ENCODE assay signal across 8 mouse cellular contexts in genomic region chrX:48284386-48285005, GRCm38 (mm10). TPM values are rescaled to one million over a fixed set of nuclear protein-coding genes. Genes with fewer than 3 reads are reported as not detected.
DNase-seq lines count a peak whose midpoint lies in the region; ATAC-seq and TF ChIP-seq lines count a peak whose summit lies in the region.

No protein-coding gene starts in this region.

- no peak for TF ChIP-seq EP300 in ES-Bruce4 (IDR thresholded peaks at IDR 0.05; ENCODE audit: insufficient read depth, low read depth, low read length)

- WGBS in forebrain, embryonic 12.5 days, result 23% methylated on average over 27 of the region's 37 CpGs
- 27% methylated on average over 37 of the region's 37 CpGs for WGBS in lung, adult 2 months

- no peak for TF ChIP-seq CTCF in ES-Bruce4 (IDR thresholded peaks at IDR 0.05; ENCODE audit: low read depth, low read length)
- no peak for TF ChIP-seq CTCF in lung, adult 2 months (IDR thresholded peaks at IDR 0.05; ENCODE audit: insufficient read depth, low read length)

- H3K4me2 ChIP-seq in forebrain, embryonic 12.5 days, result peak overlapping the region; percentile 56

- no peaks in the 10 kb centered on the region for H3K27me3 ChIP-seq in ES-Bruce4 (ENCODE audit: control insufficient read depth, insufficient read depth, low read length, poor library complexity, severe bottlenecking)
- H3K27me3 ChIP-seq in forebrain, embryonic 12.5 days, result peaks cover 3% of the 10 kb centered on the region; the same call in 1 of the 2 replicates

- H3K36me3 ChIP-seq in ES-Bruce4 (ENCODE audit: control insufficient read depth, insufficient read depth, low read length, poor library complexity, severe bottlenecking), result peaks cover 6% of the 10 kb centered on the region
- H3K36me3 ChIP-seq in forebrain, embryonic 12.5 days (replicated peaks), result peaks cover 9% of the 10 kb centered on the region; the same call in 1 of the 2 replicates

- peak overlapping the region; percentile 87 for H3K9ac ChIP-seq in ES-Bruce4 (ENCODE audit: low read depth, poor library complexity, severe bottlenecking)
- peak overlapping the region; percentile 55; the same call in 1 of the 2 replicates for H3K9ac ChIP-seq in forebrain, embryonic 12.5 days

- H3K9me3 ChIP-seq in ES-Bruce4 (replicated peaks; ENCODE audit: control insufficient read depth, insufficient read depth, low read length, poor library complexity, severe bottlenecking), result no peaks in the 10 kb centered on the region
- H3K9me3 ChIP-seq in forebrain, embryonic 12.5 days, result no peaks in the 10 kb centered on the region

- H3K4me3 ChIP-seq in ES-Bruce4 (ENCODE audit: low read depth, low read length), result peak overlapping the region; percentile 98
- peak overlapping the region; percentile 90 for H3K4me3 ChIP-seq in brown adipose tissue, adult 24 weeks (ENCODE audit: insufficient read depth, low read depth, low read length)
- peak overlapping the region; percentile 46 for H3K4me3 ChIP-seq in forebrain, embryonic 12.5 days (replicated peaks)
- H3K4me3 ChIP-seq in lung, adult 2 months (replicated peaks; ENCODE audit: extremely low read depth, low read depth, low read length), result peak overlapping the region; percentile 99

- H3K4me1 ChIP-seq in ES-Bruce4 (ENCODE audit: control insufficient read depth, insufficient read depth, low read length), result peaks cover 2% of the 10 kb centered on the region
- no peaks in the 10 kb centered on the region for H3K4me1 ChIP-seq in brown adipose tissue, adult 24 weeks (ENCODE audit: control insufficient read depth, insufficient read depth, insufficient read length, low read length)
- H3K4me1 ChIP-seq in forebrain, embryonic 12.5 days, result peaks cover 3% of the 10 kb centered on the region; the same call in 1 of the 2 replicates
- no peaks in the 10 kb centered on the region for H3K4me1 ChIP-seq in lung, adult 2 months (ENCODE audit: control insufficient read depth, insufficient read depth, low read length)

- TF ChIP-seq POLR2A in ES-Bruce4 (IDR thresholded peaks at IDR 0.05; ENCODE audit: insufficient read depth, low read length), result no peak
- no peak; the same call in 1 of the 2 replicates for TF ChIP-seq POLR2A in lung, adult 2 months (IDR thresholded peaks at IDR 0.05; ENCODE audit: borderline replicate concordance, extremely low read depth, low read depth, low read length)

- peak; percentile 76 to 81 for DNase-seq in heart, postnatal 14 days
- peak; percentile 50 to 76 for DNase-seq in layer of hippocampus, adult 18-20 months (ENCODE audit: low spot score in 2 of 2)
- DNase-seq in lung, adult 2 months, result no peak
- DNase-seq in thymus, postnatal 10 days (ENCODE audit: low spot score in 2 of 2), result peak; percentile 67 to 79

- peak; percentile 88 for ATAC-seq in forebrain, embryonic 12.5 days (ENCODE audit: low FRiP score)
- peak; percentile 75 for ATAC-seq in neutrophil, adult 5-6 weeks (ENCODE audit: extremely low read depth, insufficient number of reproducible peaks, low FRiP score, poor library complexity, severe bottlenecking)

- no peak overlapping the region for H3K27ac ChIP-seq in ES-Bruce4 (ENCODE audit: insufficient read depth, low read length)
- H3K27ac ChIP-seq in brown adipose tissue, adult 24 weeks (replicated peaks; ENCODE audit: low read depth, low read length), result peak overlapping the region; percentile 99
- peak overlapping the region; percentile 92 for H3K27ac ChIP-seq in forebrain, embryonic 12.5 days

- intact Hi-C loops in heart, postnatal 14 days (cut with DNase I), result loop anchor here (5.0 kb wide), 1 partner anchor 58 kb away; the partner anchor contains the start of gene Bcorl1

RNA-seq across cellular contexts. Expression of gene Utp14a, which starts 27.8 kb away (rescaled TPM):
- polyA plus RNA-seq in ES-Bruce4 (2011; ENCODE audit: insufficient read depth, insufficient read length, low read depth, missing spikeins), result 61.6 and 62.7 TPM in 2 replicates
- polyA plus RNA-seq in brown adipose tissue, adult 24 weeks (2012; ENCODE audit: insufficient read depth, insufficient read length, missing spikeins), result 5.1 and 5.6 TPM in 2 replicates
- 24.6 and 25.1 TPM in 2 replicates for polyA plus RNA-seq in forebrain, embryonic 12.5 days (2016; fragmentation: Nextera tagmentation; extraction: Ambion mirVana)
- total RNA-seq in heart, postnatal 14 days (2021), result 10 to 100 TPM; 14.0 to 16.4 TPM
- 10 to 100 TPM; 17.1 to 18.8 TPM for total RNA-seq in layer of hippocampus, adult 18-20 months (2021)
- 1.8 and 2.9 TPM in 2 replicates for polyA plus RNA-seq in lung, adult 2 months (2012; rRNA removed)
- 39.8 and 48.6 TPM in 2 replicates for total RNA-seq in neutrophil, adult 5-6 weeks (2017)

RNA-seq across cellular contexts. Expression of gene Bcorl1, which starts 56.7 kb away (rescaled TPM):
- 9.9 and 11.3 TPM in 2 replicates for polyA plus RNA-seq in ES-Bruce4 (2011; ENCODE audit: insufficient read depth, insufficient read length, low read depth, missing spikeins)
- polyA plus RNA-seq in brown adipose tissue, adult 24 weeks (2012; ENCODE audit: insufficient read depth, insufficient read length, missing spikeins), result 4.0 and 8.8 TPM in 2 replicates
- 6.4 and 6.7 TPM in 2 replicates for polyA plus RNA-seq in forebrain, embryonic 12.5 days (2016; fragmentation: Nextera tagmentation; extraction: Ambion mirVana)
- 1 to 10 TPM; 8.2 to 8.8 TPM for total RNA-seq in heart, postnatal 14 days (2021)
- total RNA-seq in layer of hippocampus, adult 18-20 months (2021), result 10 to 100 TPM; 19.7 to 23.4 TPM
- 4.5 and 5.7 TPM in 2 replicates for polyA plus RNA-seq in lung, adult 2 months (2012; rRNA removed)
- 4.5 and 8.7 TPM in 2 replicates for total RNA-seq in neutrophil, adult 5-6 weeks (2017)

Comparison
In these comparisons a context has a peak if more than half of its experiments do, and no peak if none do; other contexts are left out.
1. H3K4me3 ChIP-seq: peak in every context shown above with its lines; median percentile 99 in lung, adult 2 months; 98 in ES-Bruce4; 90 in brown adipose tissue, adult 24 weeks; 46 in forebrain, embryonic 12.5 days.